Mouse (Mus musculus): ENCODE results near the gene Ppp2r5a. TPM values are rescaled to one million over a fixed set of nuclear protein-coding genes. Genes with fewer than 3 reads are reported as not detected.

The Ppp2r5a gene
- polyA plus RNA-seq (2012; rRNA removed) (16.4 and 23.8 TPM in 2 replicates), polyA plus RNA-seq (2014; fragmentation: Nextera tagmentation; extraction: Ambion mirVana) (21.0 and 23.8 TPM in 2 replicates)

GRCm38 (mm10) chr1:191403074-191403473 is at the start of gene Ppp2r5a:
Ppp2r5a (minus strand) TSS chr1:191403272.
- no peak within 1 kb of the TSS for H3K9ac ChIP-seq (replicated peaks)
- H3K4me3 ChIP-seq (ENCODE audit: insufficient read depth in 1 of 2, low read depth in 2 of 2, low read length in 2 of 2) = no peak within 1 kb of the TSS
- H3K36me3 ChIP-seq (replicated peaks; ENCODE audit: control insufficient read depth, insufficient read depth, low read depth) = no peaks in the 10 kb centered on the region
- no peak within 1 kb of the TSS for H3K27ac ChIP-seq
- no peak for TF ChIP-seq CTCF (IDR thresholded peaks at IDR 0.05; ENCODE audit: low read depth)
- no peak for TF ChIP-seq EP300 (IDR thresholded peaks at IDR 0.05; ENCODE audit: low read depth)
- no peaks in the 10 kb centered on the region for H3K27me3 ChIP-seq (ENCODE audit: control insufficient read depth, insufficient read depth, low read length)
- DNase-seq (ENCODE audit: low read depth in 3 of 3, low spot score in 3 of 3) (no peak), ATAC-seq (ENCODE audit: insufficient read depth) (no peak)
- 24% methylated on average over 5 of the region's 5 CpGs for WGBS (ENCODE audit: insufficient replicate concordance)
- 0 out of 4 replicates have a peak, but pooled peaks cover 0 to 4% of the 10 kb centered on the region in 2 experiments for H3K4me1 ChIP-seq (replicated peaks; ENCODE audit: control insufficient read depth in 2 of 2, insufficient read depth in 2 of 2, low read length in 1 of 2)
- H3K4me2 ChIP-seq (ENCODE audit: low read depth) = no peak within 1 kb of the TSS
- no peaks in the 10 kb centered on the region for H3K9me3 ChIP-seq (ENCODE audit: control insufficient read depth, low read length)

- Histone ChIP-seq H3K4me2 (ENCODE audit: low read depth) (peak overlapping the region; percentile 28), H3K4me1 (replicated peaks; ENCODE audit: control insufficient read depth in 2 of 2, insufficient read depth in 2 of 2, low read length in 1 of 2) (peaks cover 34% of the 10 kb centered on the region in 2 experiments), H3K27ac (no peak overlapping the region; the same call in 1 of the 2 replicates), H3K9ac (replicated peaks) (no peak overlapping the region), H3K27me3 (ENCODE audit: control insufficient read depth, insufficient read depth, low read length) (no peaks in the 10 kb centered on the region), H3K4me3 (ENCODE audit: insufficient read depth in 1 of 2, low read depth in 2 of 2, low read length in 2 of 2) (no peak overlapping the region), H3K9me3 (ENCODE audit: control insufficient read depth, low read length) (no peaks in the 10 kb centered on the region), H3K36me3 (replicated peaks; ENCODE audit: control insufficient read depth, insufficient read depth, low read depth) (no peaks in the 10 kb centered on the region)
- TF ChIP-seq CTCF (IDR thresholded peaks at IDR 0.05; ENCODE audit: low read depth) = 0 out of 2 replicates have a peak, but pooled peaks have one; percentile 9
- TF ChIP-seq EP300 (IDR thresholded peaks at IDR 0.05; ENCODE audit: low read depth) = peak; percentile 41
- WGBS (ENCODE audit: insufficient replicate concordance) = 8% methylated on average over 5 of the region's 5 CpGs
- peak; percentile 79 for ATAC-seq (ENCODE audit: insufficient read depth)
- DNase-seq (ENCODE audit: low read depth in 3 of 3, low spot score in 3 of 3) = peak in 2 of 3 experiments; percentile 37 to 46
These were observed 47.5 kb upstream of the Ppp2r5a start for GRCm38 (mm10) chr1:191450614-191451013.

- no peak for TF ChIP-seq CTCF (IDR thresholded peaks at IDR 0.05; ENCODE audit: low read depth)
- TF ChIP-seq EP300 (IDR thresholded peaks at IDR 0.05; ENCODE audit: low read depth) = no peak
- no peak overlapping the region for H3K4me2 ChIP-seq (ENCODE audit: low read depth)
- H3K4me1 ChIP-seq (replicated peaks; ENCODE audit: control insufficient read depth in 2 of 2, insufficient read depth in 2 of 2, low read length in 1 of 2) = peaks cover 39 to 44% of the 10 kb centered on the region in 2 experiments
These were observed 46.5 kb upstream of the Ppp2r5a start for GRCm38 (mm10) chr1:191449537-191449936.

GRCm38 (mm10) chr1:191447391-191448016 is 44.4 kb upstream of the Ppp2r5a start:
- Histone ChIP-seq H3K36me3 (replicated peaks; ENCODE audit: control insufficient read depth, insufficient read depth, low read depth) (no peaks in the 10 kb centered on the region), H3K27me3 (ENCODE audit: control insufficient read depth, insufficient read depth, low read length) (no peaks in the 10 kb centered on the region), H3K4me3 (ENCODE audit: insufficient read depth in 1 of 2, low read depth in 2 of 2, low read length in 2 of 2) (no peak overlapping the region), H3K4me2 (ENCODE audit: low read depth) (no peak overlapping the region), H3K9ac (replicated peaks) (no peak overlapping the region), H3K4me1 (replicated peaks; ENCODE audit: control insufficient read depth in 2 of 2, insufficient read depth in 2 of 2, low read length in 1 of 2) (peaks cover 39 to 46% of the 10 kb centered on the region in 2 experiments), H3K27ac (no peak overlapping the region), H3K9me3 (ENCODE audit: control insufficient read depth, low read length) (no peaks in the 10 kb centered on the region)
- DNase-seq (ENCODE audit: low read depth in 3 of 3, low spot score in 3 of 3) (no peak), ATAC-seq (ENCODE audit: insufficient read depth) (no peak)
- TF ChIP-seq CTCF (IDR thresholded peaks at IDR 0.05; ENCODE audit: low read depth) (no peak), EP300 (IDR thresholded peaks at IDR 0.05; ENCODE audit: low read depth) (no peak)
- WGBS (ENCODE audit: insufficient replicate concordance) = 69% methylated on average over 6 of the region's 6 CpGs

More at GRCm38 (mm10) chr1:191449537-191449936, 46.5 kb upstream of the Ppp2r5a start:
- H3K9ac ChIP-seq (replicated peaks) = no peak overlapping the region
- H3K27ac ChIP-seq = no peak overlapping the region
- H3K27me3 ChIP-seq (ENCODE audit: control insufficient read depth, insufficient read depth, low read length) = no peaks in the 10 kb centered on the region
- WGBS (ENCODE audit: insufficient replicate concordance) = 61% methylated on average over 4 of the region's 4 CpGs
- no peaks in the 10 kb centered on the region for H3K36me3 ChIP-seq (replicated peaks; ENCODE audit: control insufficient read depth, insufficient read depth, low read depth)
- H3K9me3 ChIP-seq (ENCODE audit: control insufficient read depth, low read length) = no peaks in the 10 kb centered on the region
- ATAC-seq (ENCODE audit: insufficient read depth) = no peak
- DNase-seq (ENCODE audit: low read depth in 3 of 3, low spot score in 3 of 3) = no peak
- H3K4me3 ChIP-seq (ENCODE audit: insufficient read depth in 1 of 2, low read depth in 2 of 2, low read length in 2 of 2) = no peak overlapping the region

- ATAC-seq (ENCODE audit: insufficient read depth) = no peak
- DNase-seq (ENCODE audit: low read depth in 3 of 3, low spot score in 3 of 3) = no peak
- peaks cover 36 to 43% of the 10 kb centered on the region in 2 experiments for H3K4me1 ChIP-seq (replicated peaks; ENCODE audit: control insufficient read depth in 2 of 2, insufficient read depth in 2 of 2, low read length in 1 of 2)
These were observed 43.2 kb upstream of the Ppp2r5a start for GRCm38 (mm10) chr1:191446307-191446706.

More at GRCm38 (mm10) chr1:191446307-191446706, 43.2 kb upstream of the Ppp2r5a start:
- WGBS (ENCODE audit: insufficient replicate concordance) = 57% methylated on average over 5 of the region's 5 CpGs
- H3K4me3 ChIP-seq (ENCODE audit: insufficient read depth in 1 of 2, low read depth in 2 of 2, low read length in 2 of 2) = no peak overlapping the region
- no peak overlapping the region for H3K9ac ChIP-seq (replicated peaks)
- no peaks in the 10 kb centered on the region for H3K27me3 ChIP-seq (ENCODE audit: control insufficient read depth, insufficient read depth, low read length)
- no peaks in the 10 kb centered on the region for H3K9me3 ChIP-seq (ENCODE audit: control insufficient read depth, low read length)
- no peaks in the 10 kb centered on the region for H3K36me3 ChIP-seq (replicated peaks; ENCODE audit: control insufficient read depth, insufficient read depth, low read depth)
- H3K27ac ChIP-seq = no peak overlapping the region
- TF ChIP-seq EP300 (IDR thresholded peaks at IDR 0.05; ENCODE audit: low read depth) = no peak
- TF ChIP-seq CTCF (IDR thresholded peaks at IDR 0.05; ENCODE audit: low read depth) = no peak
- peak overlapping the region; percentile 41 for H3K4me2 ChIP-seq (ENCODE audit: low read depth)
